Mouse (Mus musculus): Measurements from ENCODE around the gene Olfr172.

- TF ChIP-seq POLR2A (IDR thresholded peaks at IDR 0.05; ENCODE audit: insufficient read depth, low read length) (no peak), CTCF (IDR thresholded peaks at IDR 0.05; ENCODE audit: low read depth, low read length) (no peak), EP300 (IDR thresholded peaks at IDR 0.05; ENCODE audit: insufficient read depth, low read depth, low read length) (no peak)
These were observed 40.7 kb downstream of the Olfr172 start for GRCm38 (mm10) chr16:58722292-58722691.

All from ES-Bruce4 (cell line).